Mouse (Mus musculus) right cerebral cortex, adult 18-20 months (tissue): ENCODE measurements around the gene Cyb5d2.
"Not testable (repeated sequence)": the region's sequence is repeated elsewhere in the genome, so short reads cannot be mapped to it uniquely, and the experiment has no call there.

Experiments used
- DNase-seq: peaks from one replicate; pipeline ENCODE4 v3.0.0; 2022; ENCODE audit warnings: mixed read lengths

The Cyb5d2 gene

GRCm38 (mm10) chr11:72795455-72796295, at the start of gene Cyb5d2, which contains the start of gene Zzef1:
Gene Cyb5d2, minus strand, starts transcription at chr11:72796142.
Gene Zzef1, plus strand, starts transcription at chr11:72796226.
- peak; percentile 97 for DNase-seq

- no peak for DNase-seq
Measured at GRCm38 (mm10) chr11:72845526-72845925, 49.6 kb upstream of the Cyb5d2 start.

GRCm38 (mm10) chr11:72843576-72843975, 47.6 kb upstream of the Cyb5d2 start:
- DNase-seq: no peak

GRCm38 (mm10) chr11:72842731-72843130, 46.8 kb upstream of the Cyb5d2 start:
- no peak for DNase-seq

GRCm38 (mm10) chr11:72829869-72830268, 33.9 kb upstream of the Cyb5d2 start:
- DNase-seq: no peak

GRCm38 (mm10) chr11:72821041-72821440, 25.1 kb upstream of the Cyb5d2 start:
- no peak for DNase-seq

GRCm38 (mm10) chr11:72818067-72818466, 22.1 kb upstream of the Cyb5d2 start:
- DNase-seq: no peak

- DNase-seq: no peak
Measured at GRCm38 (mm10) chr11:72816859-72817258, 20.9 kb upstream of the Cyb5d2 start.

GRCm38 (mm10) chr11:72814188-72814587, 18.2 kb upstream of the Cyb5d2 start:
- DNase-seq: no peak

GRCm38 (mm10) chr11:72813687-72814086, 17.7 kb upstream of the Cyb5d2 start:
- peak; percentile 43 for DNase-seq

GRCm38 (mm10) chr11:72807992-72808391, 12.1 kb upstream of the Cyb5d2 start:
- DNase-seq: no peak

- DNase-seq: peak; percentile 35
Measured at GRCm38 (mm10) chr11:72806556-72806955, 10.6 kb upstream of the Cyb5d2 start.

- DNase-seq: no peak
Measured at GRCm38 (mm10) chr11:72805232-72805631, 9.3 kb upstream of the Cyb5d2 start.

GRCm38 (mm10) chr11:72804586-72804985, 8.6 kb upstream of the Cyb5d2 start:
- DNase-seq: no peak

- no peak for DNase-seq
Measured at GRCm38 (mm10) chr11:72803038-72803437, 7.1 kb upstream of the Cyb5d2 start.

- DNase-seq: no peak
Measured at GRCm38 (mm10) chr11:72801182-72801581, 5.2 kb upstream of the Cyb5d2 start.

GRCm38 (mm10) chr11:72798112-72798511, 2.2 kb upstream of the Cyb5d2 start:
- no peak for DNase-seq

- no peak for DNase-seq
Measured at GRCm38 (mm10) chr11:72796773-72797338, 914 bp upstream of the Cyb5d2 start.

GRCm38 (mm10) chr11:72796296-72796687, 350 bp upstream of the Cyb5d2 start:
- DNase-seq: peak; percentile 21

GRCm38 (mm10) chr11:72795149-72795454, 840 bp downstream of the Cyb5d2 start:
- no peak for DNase-seq

- DNase-seq: no peak
Measured at GRCm38 (mm10) chr11:72792033-72792432, 3.9 kb downstream of the Cyb5d2 start.

GRCm38 (mm10) chr11:72782503-72782902, 13.4 kb downstream of the Cyb5d2 start:
- DNase-seq: no peak

- no peak for DNase-seq
Measured at GRCm38 (mm10) chr11:72782103-72782502, 13.8 kb downstream of the Cyb5d2 start.

- no peak for DNase-seq
Measured at GRCm38 (mm10) chr11:72778957-72779356, 17.0 kb downstream of the Cyb5d2 start.

- not testable (repeated sequence) for DNase-seq
Measured at GRCm38 (mm10) chr11:72772611-72773010, 23.3 kb downstream of the Cyb5d2 start.
